Mouse (Mus musculus) C2C12 (cell line): Measurements from ENCODE around the gene BC048403. TPM values are rescaled to one million over a fixed set of nuclear protein-coding genes. Genes with fewer than 3 reads are reported as not detected.

Source experiments
- H3K27me3 ChIP-seq: one replicate; pipeline ENCODE4 v1.6.1; 2011; ENCODE audit not compliant: control insufficient read depth, insufficient read depth, insufficient read length
- H3K36me3 ChIP-seq: one replicate; pipeline ENCODE4 v1.6.1; 2011; ENCODE audit not compliant: control insufficient read depth, insufficient read depth
- H3K4me3 ChIP-seq: one replicate; pipeline ENCODE4 v1.5.1; 2011; ENCODE audit warnings: mild to moderate bottlenecking, control low read depth; ENCODE audit not compliant: poor library complexity, insufficient read depth, severe bottlenecking
- H3K79me2 ChIP-seq: one replicate; pipeline ENCODE4 v1.6.1; 2011; ENCODE audit not compliant: control insufficient read depth, insufficient read depth
- H3K79me3 ChIP-seq: one replicate; pipeline ENCODE4 v1.6.1; 2011; ENCODE audit warnings: low read depth, control low read depth
- H3ac ChIP-seq: one replicate; pipeline ENCODE3; 2011; ENCODE audit warnings: low read depth; ENCODE audit not compliant: control insufficient read depth, insufficient read length
- CEBPB ChIP-seq: IDR thresholded peaks from one replicate; pipeline ENCODE4 v1.6.1; 2011; ENCODE audit warnings: low read depth, mild to moderate bottlenecking, control low read depth, moderate library complexity
- CTCF ChIP-seq: IDR thresholded peaks from one replicate; pipeline ENCODE4 v1.5.1; 2011; ENCODE audit not compliant: control insufficient read depth, insufficient read depth, insufficient read length
- FOSL1 ChIP-seq: IDR thresholded peaks from one replicate; pipeline ENCODE4 v1.8.0; 2011; ENCODE audit warnings: mild to moderate bottlenecking, low read length; ENCODE audit not compliant: poor library complexity, insufficient read depth, severe bottlenecking
- MAX ChIP-seq: IDR thresholded peaks from one replicate; pipeline ENCODE4 v1.6.1; 2011; ENCODE audit warnings: mild to moderate bottlenecking, control low read depth
- MYOD1 ChIP-seq: IDR thresholded peaks from one replicate; pipeline ENCODE4 v1.6.1; 2011; ENCODE audit warnings: low read depth; ENCODE audit not compliant: control insufficient read depth, insufficient read length
- MYOG ChIP-seq: IDR thresholded peaks from one replicate; pipeline ENCODE4 v1.6.1; 2011; ENCODE audit not compliant: control insufficient read depth, insufficient read length; ENCODE audit errors: extremely low read depth
- USF1 ChIP-seq: IDR thresholded peaks from one replicate; pipeline ENCODE4 v1.6.1; 2011; ENCODE audit warnings: low read depth, mild to moderate bottlenecking, control low read depth, moderate library complexity
- polyA plus RNA-seq: library from polyadenylated mRNA; unstranded; fragments of >200 nt; fragmentation: generic; extraction: Trizol; gene quantifications from one replicate; pipeline ENCODE4 v1.2.1, GENCODE M21; 2012; ENCODE audit warnings: missing spikeins

BC048403 gene
- polyA plus RNA-seq, 1 experiment: 3.1 TPM

DNA sequence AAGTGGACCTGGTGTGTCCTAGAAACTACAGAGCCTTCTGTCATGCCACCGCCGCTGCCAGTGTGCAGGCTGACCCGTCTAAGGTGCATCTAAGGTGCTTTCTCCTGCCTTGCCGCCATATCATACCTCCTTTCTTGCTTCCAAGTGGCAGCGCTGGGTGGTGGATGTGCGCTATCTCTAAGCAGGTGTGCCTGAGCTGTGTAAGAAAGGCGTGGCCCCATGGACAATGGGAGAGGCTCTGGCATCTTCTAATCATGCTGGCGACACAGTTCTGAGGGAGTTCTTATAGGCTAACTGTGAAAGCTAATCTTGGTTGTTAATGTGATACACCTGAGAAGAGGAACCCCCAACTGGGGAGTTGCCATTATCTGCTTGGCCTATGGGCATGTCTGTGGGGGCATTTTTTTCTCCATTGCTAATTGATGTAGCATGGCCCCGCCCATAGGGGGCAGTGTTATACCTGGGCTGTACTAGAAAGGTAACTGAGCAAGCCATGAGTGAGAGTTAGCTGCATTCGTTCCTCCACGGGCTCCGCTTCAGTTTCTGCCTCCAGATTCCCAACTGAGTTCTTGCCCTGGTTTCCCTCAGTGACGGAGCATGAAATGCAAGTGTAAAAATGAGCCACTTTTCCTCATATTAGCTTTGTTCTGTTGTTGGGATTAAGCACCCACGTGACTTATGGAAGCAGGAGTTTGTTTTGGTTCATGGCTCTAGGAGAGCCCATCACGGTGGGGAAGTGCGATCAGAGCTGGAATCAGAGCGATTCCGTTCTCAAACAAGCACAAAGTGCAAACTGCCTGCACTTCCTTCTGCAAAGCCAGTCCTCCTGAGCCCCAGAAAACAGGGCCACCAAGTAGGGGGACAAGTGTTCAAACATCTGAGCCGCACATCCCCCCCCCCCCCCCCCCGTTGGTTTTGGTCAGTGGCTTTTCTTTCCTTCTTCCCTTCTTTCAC lies 31.2 kb downstream of the BC048403 start:
- no peaks in the 10 kb centered on the region for H3K27me3 ChIP-seq
- no peak for TF ChIP-seq MYOD1
- TF ChIP-seq FOSL1: no peak
- TF ChIP-seq MAX: no peak
- no peak overlapping the region for H3K4me3 ChIP-seq
- H3ac ChIP-seq: no peak overlapping the region
- no peaks in the 10 kb centered on the region for H3K79me2 ChIP-seq
- no peaks in the 10 kb centered on the region for H3K36me3 ChIP-seq
- no peaks in the 10 kb centered on the region for H3K79me3 ChIP-seq

DNA sequence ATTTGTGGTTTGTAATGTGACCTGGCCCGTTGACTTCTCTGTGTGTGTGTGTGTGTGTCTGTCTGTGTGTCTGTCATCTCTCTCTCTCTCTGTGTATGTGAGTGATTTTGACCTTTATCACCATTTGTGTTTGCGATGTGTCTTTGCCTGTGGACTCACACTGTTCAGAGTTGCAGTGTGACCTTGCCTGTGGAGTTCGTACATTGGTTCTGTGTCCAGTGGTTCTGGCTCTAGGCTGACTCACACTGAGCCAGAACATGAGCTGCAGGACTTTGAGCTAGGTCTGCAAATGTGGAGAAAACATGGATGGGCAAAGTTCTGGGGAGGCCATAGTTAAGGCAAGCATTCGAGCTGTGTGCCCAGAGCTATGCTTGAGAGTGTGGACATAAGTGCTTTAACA lies 34.1 kb downstream of the BC048403 start:
- Histone ChIP-seq H3K36me3 (no peaks in the 10 kb centered on the region), H3K79me2 (no peaks in the 10 kb centered on the region), H3K79me3 (no peaks in the 10 kb centered on the region), H3ac (no peak overlapping the region), H3K4me3 (no peak overlapping the region), H3K27me3 (no peaks in the 10 kb centered on the region)
- TF ChIP-seq MAX: no peak
- no peak for TF ChIP-seq FOSL1
- no peak for TF ChIP-seq USF1
- no peak for TF ChIP-seq MYOD1
- TF ChIP-seq CEBPB: no peak
- no peak for TF ChIP-seq MYOG
- no peak for TF ChIP-seq CTCF

DNA sequence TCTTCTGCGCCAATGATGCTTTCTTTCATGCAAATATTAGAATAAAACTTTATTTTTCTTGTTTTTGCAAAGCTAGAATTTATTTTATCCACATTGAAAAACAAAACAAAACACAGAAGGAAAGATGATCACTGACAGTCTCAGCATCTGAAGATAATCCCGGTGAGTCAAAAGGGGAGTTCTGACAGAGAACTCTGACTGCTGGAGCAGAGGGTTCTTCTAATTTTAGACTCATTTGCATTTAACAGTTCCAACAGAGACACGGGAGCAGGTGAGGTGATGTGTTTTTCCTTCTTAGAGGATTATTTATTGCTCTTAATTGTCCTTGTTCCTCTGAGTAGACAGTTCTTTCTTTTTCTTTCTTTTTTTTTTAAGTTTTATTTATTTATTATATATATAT lies 36.3 kb downstream of the BC048403 start:
- H3K79me2 ChIP-seq: no peaks in the 10 kb centered on the region
- TF ChIP-seq CEBPB: no peak
- H3K79me3 ChIP-seq: no peaks in the 10 kb centered on the region
- no peaks in the 10 kb centered on the region for H3K27me3 ChIP-seq
- H3K4me3 ChIP-seq: no peak overlapping the region
- no peak overlapping the region for H3ac ChIP-seq
- no peaks in the 10 kb centered on the region for H3K36me3 ChIP-seq

DNA sequence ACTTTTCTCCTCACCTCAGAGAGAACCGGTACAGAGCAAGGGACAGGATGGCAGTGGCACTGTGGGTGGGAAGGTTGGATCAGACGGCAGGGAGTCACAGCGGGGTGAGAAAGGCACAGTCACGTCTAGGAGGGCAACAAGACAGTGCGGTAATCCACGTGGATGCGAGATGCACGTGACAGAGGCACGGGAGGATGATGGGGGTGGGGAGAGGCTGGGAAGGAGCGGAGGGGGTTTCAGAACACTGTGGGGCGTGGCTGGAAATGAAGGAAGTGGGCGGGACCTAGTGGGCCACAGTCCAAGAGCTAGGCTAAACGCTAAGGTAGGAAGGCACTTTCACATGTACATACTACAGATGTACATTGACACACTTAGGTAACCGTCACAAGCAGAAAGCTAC lies 41.4 kb downstream of the BC048403 start:
- no peaks in the 10 kb centered on the region for H3K79me2 ChIP-seq
- H3K27me3 ChIP-seq: no peaks in the 10 kb centered on the region
- TF ChIP-seq MAX: no peak
- TF ChIP-seq CEBPB: no peak
- TF ChIP-seq USF1: no peak
- no peak for TF ChIP-seq MYOG
- no peak for TF ChIP-seq MYOD1
- TF ChIP-seq CTCF: no peak
- no peak for TF ChIP-seq FOSL1
- no peak overlapping the region for H3K4me3 ChIP-seq
- H3ac ChIP-seq: no peak overlapping the region
- no peaks in the 10 kb centered on the region for H3K79me3 ChIP-seq
- H3K36me3 ChIP-seq: no peaks in the 10 kb centered on the region

DNA sequence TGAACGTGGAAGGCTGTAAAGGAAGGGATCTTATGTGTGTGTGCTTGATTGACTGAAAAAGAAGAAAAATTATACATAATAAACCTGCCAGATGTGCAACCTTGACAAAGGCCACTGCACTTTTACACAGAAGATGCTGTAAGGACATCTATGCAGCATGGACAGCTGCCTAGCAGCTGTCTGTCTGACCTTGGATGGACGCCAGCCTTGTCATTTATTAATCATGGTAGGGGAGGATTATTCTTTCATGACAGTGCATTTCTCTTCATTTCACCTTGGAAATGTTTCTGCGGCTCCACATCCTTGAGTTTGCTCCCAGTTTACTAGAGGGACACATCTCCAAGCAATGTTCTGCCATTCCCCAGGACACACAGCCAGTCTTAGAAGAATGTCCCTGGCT lies 48.8 kb downstream of the BC048403 start:
- no peak overlapping the region for H3K4me3 ChIP-seq
- H3K36me3 ChIP-seq: no peaks in the 10 kb centered on the region
- no peaks in the 10 kb centered on the region for H3K27me3 ChIP-seq
- H3K79me2 ChIP-seq: no peaks in the 10 kb centered on the region
- TF ChIP-seq MYOG (no peak), MYOD1 (peak; percentile 23), FOSL1 (no peak)
- no peaks in the 10 kb centered on the region for H3K79me3 ChIP-seq
- no peak overlapping the region for H3ac ChIP-seq

DNA sequence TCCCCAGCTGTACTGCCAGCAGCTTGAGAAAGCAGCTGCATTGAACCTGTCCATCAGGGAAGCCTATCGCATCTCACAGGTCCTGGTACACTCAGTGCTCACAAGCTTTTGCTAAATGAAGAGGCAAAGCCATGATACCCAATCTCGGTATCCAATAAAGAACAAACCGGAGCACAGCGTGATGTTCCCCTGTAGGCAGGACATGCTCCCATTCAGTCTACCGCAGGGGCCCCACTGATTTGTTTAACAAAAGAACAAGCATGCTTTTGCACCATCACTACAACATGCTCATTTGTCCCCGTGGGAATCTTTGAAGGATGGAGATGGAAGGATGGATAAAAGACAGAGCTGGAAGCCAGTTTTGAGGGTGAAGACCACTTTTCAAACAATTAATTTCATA lies 50.3 kb downstream of the BC048403 start:
- Histone ChIP-seq H3K79me2 (no peaks in the 10 kb centered on the region), H3K79me3 (no peaks in the 10 kb centered on the region), H3ac (no peak overlapping the region), H3K4me3 (no peak overlapping the region), H3K27me3 (no peaks in the 10 kb centered on the region), H3K36me3 (no peaks in the 10 kb centered on the region)
- TF ChIP-seq FOSL1: no peak
- TF ChIP-seq CTCF: no peak
- no peak for TF ChIP-seq MYOG
- no peak for TF ChIP-seq MAX
- TF ChIP-seq MYOD1: no peak
- no peak for TF ChIP-seq CEBPB
- no peak for TF ChIP-seq USF1

DNA sequence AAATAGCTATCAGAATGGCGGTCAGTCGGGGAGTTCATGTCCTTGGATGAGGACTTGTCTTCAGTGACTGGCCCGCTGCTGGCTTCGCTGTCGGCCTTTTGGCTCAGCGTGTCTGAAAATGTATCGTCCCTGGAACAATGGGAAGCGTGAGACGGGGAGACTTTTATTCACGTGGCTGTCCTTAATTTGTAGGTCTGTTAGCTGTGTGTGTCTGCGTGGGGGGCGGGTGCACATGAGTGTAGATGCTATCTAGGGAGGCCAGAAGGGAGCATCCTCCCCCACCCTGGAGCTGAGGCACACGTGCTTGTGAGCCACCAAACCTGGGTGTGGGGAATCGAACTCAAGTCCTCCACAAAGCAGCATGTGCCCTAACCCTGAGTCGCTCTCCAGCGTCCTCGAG lies 52.9 kb downstream of the BC048403 start:
- no peak overlapping the region for H3K4me3 ChIP-seq
- no peaks in the 10 kb centered on the region for H3K36me3 ChIP-seq
- H3K27me3 ChIP-seq: no peaks in the 10 kb centered on the region
- H3K79me3 ChIP-seq: no peaks in the 10 kb centered on the region
- TF ChIP-seq CEBPB: no peak
- TF ChIP-seq MAX: no peak
- no peak for TF ChIP-seq MYOD1
- no peak for TF ChIP-seq FOSL1
- TF ChIP-seq CTCF: no peak
- TF ChIP-seq MYOG: no peak
- TF ChIP-seq USF1: no peak
- no peaks in the 10 kb centered on the region for H3K79me2 ChIP-seq
- no peak overlapping the region for H3ac ChIP-seq
